Comparison of ENCODE assay signal across 9 mouse cellular contexts in the genomic region with DNA sequence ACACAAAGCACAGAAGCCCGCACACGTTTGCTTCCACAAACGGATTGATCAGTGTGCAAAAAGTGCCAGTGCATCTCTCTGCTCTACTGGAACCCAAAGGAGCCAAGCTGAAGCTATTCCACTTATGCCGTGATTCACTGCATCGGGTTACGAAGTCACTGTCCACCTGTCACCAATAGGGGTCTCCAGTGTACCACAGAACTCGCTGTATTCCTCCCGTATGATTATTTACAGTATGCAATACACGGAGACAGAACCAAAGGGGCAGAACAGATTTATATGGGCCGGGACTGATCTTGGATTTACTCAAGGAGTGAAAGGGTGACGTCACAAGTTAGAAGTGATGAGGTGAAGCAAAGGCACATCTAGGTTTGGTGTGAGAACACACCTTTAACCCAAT.
DNase-seq lines count a peak whose midpoint lies in the region; ATAC-seq and TF ChIP-seq lines count a peak whose summit lies in the region.
"Had no signal": no experiment of that assay in that cellular context is flagged by ENCODE, and none has a peak within 500 bp of the region (broad histone marks: within the 10 kb centered on the region; RNA-seq: fewer than 3 reads in every experiment).

No protein-coding gene starts in this region.

- no peak overlapping the region for H3K9ac ChIP-seq in forebrain, postnatal 0 days
- H3K9ac ChIP-seq: liver, embryonic 13.5 days had no signal

- no peaks in the 10 kb centered on the region for H3K27me3 ChIP-seq in cerebellum, adult 2 months (ENCODE audit: control insufficient read depth, insufficient read depth, low read length)
- peaks cover 3% of the 10 kb centered on the region; the same call in 1 of the 2 replicates for H3K27me3 ChIP-seq in forebrain, postnatal 0 days (ENCODE audit: insufficient read depth, low read length)

- 2% methylated on average over 11 of the region's 11 CpGs for WGBS in cerebellum, adult 2 months
- WGBS in forebrain, postnatal 0 days: 4% methylated on average over 11 of the region's 11 CpGs
- 2% methylated on average over 11 of the region's 11 CpGs for WGBS in large intestine, adult 2 months

- H3K27ac ChIP-seq in cerebellum, adult 2 months (ENCODE audit: insufficient read depth, low read length): no peak overlapping the region
- no peak overlapping the region for H3K27ac ChIP-seq in forebrain, postnatal 0 days (ENCODE audit: low read depth, low read length)
- H3K27ac ChIP-seq: liver, embryonic 13.5 days had no signal

- peak; percentile 71 for DNase-seq in NIH3T3 (ENCODE audit: low read depth)
- peak; percentile 69 to 78 for DNase-seq in cerebellum, adult 2 months
- peak; percentile 92 for DNase-seq in forebrain, postnatal 0 days
- DNase-seq in heart, postnatal 4 days: peak; percentile 79
- DNase-seq in large intestine, adult 2 months (ENCODE audit: low read depth, low spot score): peak; percentile 22
- DNase-seq in lung, adult 18-20 months: peak; percentile 8 to 42
- peak; percentile 46 for DNase-seq in ovary, postnatal 36 days (ENCODE audit: low spot score)
- DNase-seq: liver, embryonic 13.5 days had no signal

- no peaks in the 10 kb centered on the region; the same call in 1 of the 2 replicates for H3K4me1 ChIP-seq in cerebellum, adult 2 months (ENCODE audit: control insufficient read depth, insufficient read depth, low read length)
- H3K4me1 ChIP-seq in forebrain, postnatal 0 days (ENCODE audit: insufficient read depth): peaks cover 5% of the 10 kb centered on the region; the same call in 1 of the 2 replicates
- H3K4me1 ChIP-seq: liver, embryonic 13.5 days had no signal

- no peaks in the 10 kb centered on the region for H3K9me3 ChIP-seq in forebrain, postnatal 0 days (ENCODE audit: low read length)
- H3K9me3 ChIP-seq: liver, embryonic 13.5 days had no signal

- no peak overlapping the region for H3K4me3 ChIP-seq in cerebellum, adult 2 months (replicated peaks; ENCODE audit: insufficient read depth, low read depth, low read length)
- no peak overlapping the region for H3K4me3 ChIP-seq in forebrain, postnatal 0 days (ENCODE audit: low read depth, low read length)
- H3K4me3 ChIP-seq: liver, embryonic 13.5 days had no signal

- no peaks in the 10 kb centered on the region for H3K36me3 ChIP-seq in forebrain, postnatal 0 days (ENCODE audit: insufficient read depth)
- H3K36me3 ChIP-seq: liver, embryonic 13.5 days had no signal

- peak; percentile 89 for TF ChIP-seq CTCF in cerebellum, adult 2 months (IDR thresholded peaks at IDR 0.05; ENCODE audit: borderline replicate concordance, insufficient read depth, low read depth, low read length)
- TF ChIP-seq CTCF in forebrain, postnatal 0 days (IDR thresholded peaks at IDR 0.05; ENCODE audit: low read depth): peak; percentile 95

- ATAC-seq in forebrain, postnatal 0 days: peak; percentile 88
- no peak for ATAC-seq in erythroblast, adult 5-6 weeks (replicated peaks; ENCODE audit: low FRiP score, poor library complexity, severe bottlenecking)

- TF ChIP-seq POLR2A in cerebellum, adult 2 months (IDR thresholded peaks at IDR 0.05; ENCODE audit: borderline replicate concordance, insufficient read depth, low read length): no peak

- H3K4me2 ChIP-seq in forebrain, postnatal 0 days (ENCODE audit: low read depth): no peak overlapping the region
- H3K4me2 ChIP-seq: liver, embryonic 13.5 days had no signal

Comparison
In these comparisons a context has a peak if more than half of its experiments do, and no peak if none do; other contexts are left out.
1. DNase-seq: peak in every context shown above with its lines; median percentile 92 in forebrain, postnatal 0 days; 79 in heart, postnatal 4 days; 74 in cerebellum, adult 2 months; 71 in NIH3T3; 46 in ovary, postnatal 36 days; 25 in lung, adult 18-20 months; 22 in large intestine, adult 2 months.